Mouse (Mus musculus): ENCODE data around the gene Ago3.

DNA sequence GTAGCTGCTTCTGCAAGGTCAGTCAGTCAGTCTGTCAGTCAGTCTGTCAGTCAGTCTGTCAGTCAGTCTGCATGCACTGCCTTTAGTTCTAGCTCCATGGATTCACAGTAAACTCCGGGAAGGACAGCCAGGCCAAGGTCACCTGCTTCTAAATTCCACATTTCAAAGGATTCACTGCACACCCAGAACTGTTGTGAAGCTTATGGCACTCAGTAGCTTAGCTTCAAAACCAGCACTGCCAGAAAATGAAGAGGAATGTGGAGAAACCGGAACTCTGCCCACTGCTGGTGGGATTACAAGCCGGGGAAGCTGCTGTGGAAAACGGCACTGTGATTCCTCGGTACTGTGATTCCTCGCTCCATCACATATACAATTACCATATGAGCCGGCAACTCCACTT, 26.1 kb upstream of the Ago3 start:
- no peak for TF ChIP-seq CTCF (IDR thresholded peaks at IDR 0.05; ENCODE audit: extremely low read depth, insufficient read depth, insufficient read length, insufficient replicate concordance)
- TF ChIP-seq POLR2A (IDR thresholded peaks at IDR 0.05; ENCODE audit: low read depth, low read length), result no peak
